Mouse (Mus musculus) cerebellum, adult 9-11 months (tissue): Measurements from ENCODE around the gene Tmprss6.

Experiments
- DNase-seq: peaks from one replicate; pipeline ENCODE4 v3.0.0; 2022

The Tmprss6 gene

DNA sequence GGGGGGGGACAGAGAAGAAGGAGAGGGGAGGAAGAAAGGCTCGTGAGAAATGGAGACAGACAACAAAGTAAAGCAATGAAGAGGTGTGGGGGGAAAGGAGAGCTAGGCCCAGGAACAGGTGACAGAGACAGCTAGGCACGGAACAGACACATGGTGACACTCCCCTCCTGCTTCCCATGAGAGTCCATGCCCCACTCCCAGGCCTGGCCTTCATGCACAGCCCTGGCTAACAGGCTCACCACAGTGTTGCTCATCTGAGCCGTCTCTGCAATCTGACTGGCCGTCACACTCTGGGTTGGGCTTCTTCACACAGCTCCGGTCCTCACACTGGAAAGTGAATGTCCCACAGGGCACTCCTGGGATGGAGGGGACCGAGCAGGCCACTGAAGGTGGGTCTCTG is 24.6 kb downstream of the Tmprss6 start:
- DNase-seq = no peak

DNA sequence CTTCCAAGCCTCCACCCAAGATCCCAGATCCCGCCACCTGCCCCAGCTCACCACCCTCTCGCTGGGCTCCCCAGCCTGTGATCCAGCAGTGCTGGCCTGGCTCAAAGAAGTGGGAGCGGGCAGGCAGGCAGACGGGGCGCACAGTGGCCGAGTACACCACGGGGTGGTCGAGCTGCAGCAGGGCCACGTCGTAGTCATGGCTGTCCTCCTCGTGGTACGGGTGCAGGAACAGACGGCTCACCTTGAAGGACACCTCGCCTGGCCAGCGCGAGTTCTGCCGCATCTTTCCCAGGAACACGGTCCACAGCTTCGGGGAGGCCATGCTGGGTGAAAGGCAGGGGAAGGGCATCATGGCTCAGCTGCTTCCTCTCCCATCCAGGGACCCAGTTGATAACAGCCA is 26.2 kb downstream of the Tmprss6 start:
- peak; percentile 28 for DNase-seq

DNA sequence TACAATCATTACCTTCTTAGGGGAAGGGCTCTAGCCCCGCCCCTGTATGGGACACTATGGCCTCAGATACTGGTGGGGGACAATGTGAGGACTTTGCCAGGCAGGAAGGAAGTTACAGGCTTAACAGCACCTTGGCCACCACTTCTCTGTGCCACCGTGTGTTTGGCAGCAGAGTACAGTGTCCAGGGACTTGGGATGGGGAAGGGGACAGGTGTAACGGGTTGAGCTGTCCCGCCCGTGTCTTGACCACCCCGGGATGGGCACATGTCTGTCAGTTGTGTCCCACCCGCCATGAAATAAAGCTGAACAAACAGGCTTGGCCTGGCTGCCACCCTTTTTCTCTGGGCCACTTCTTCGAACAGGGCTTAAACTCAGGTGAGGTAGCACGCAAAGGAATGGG is 29.5 kb downstream of the Tmprss6 start:
- DNase-seq = peak; percentile 57

DNA sequence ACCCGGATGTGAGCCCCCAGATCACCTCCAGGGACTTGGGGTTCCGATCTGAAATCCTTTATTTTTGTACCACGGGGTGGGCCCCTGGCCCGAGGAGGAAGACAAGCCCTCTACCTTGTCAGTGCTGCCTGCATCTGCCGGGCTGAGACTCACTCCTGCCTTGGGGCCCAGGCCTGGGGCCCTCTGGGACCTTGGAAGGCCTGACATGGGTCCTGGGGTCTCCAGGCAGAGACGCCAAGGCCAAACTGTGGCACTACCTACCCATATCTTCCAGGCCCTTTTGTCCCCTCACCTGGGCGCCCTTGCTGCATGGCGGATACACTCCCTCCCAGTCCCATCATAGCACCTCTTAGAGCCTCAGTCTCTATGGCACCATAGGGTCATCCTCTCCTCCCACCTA is 29.9 kb downstream of the Tmprss6 start:
- peak; percentile 56 for DNase-seq

DNA sequence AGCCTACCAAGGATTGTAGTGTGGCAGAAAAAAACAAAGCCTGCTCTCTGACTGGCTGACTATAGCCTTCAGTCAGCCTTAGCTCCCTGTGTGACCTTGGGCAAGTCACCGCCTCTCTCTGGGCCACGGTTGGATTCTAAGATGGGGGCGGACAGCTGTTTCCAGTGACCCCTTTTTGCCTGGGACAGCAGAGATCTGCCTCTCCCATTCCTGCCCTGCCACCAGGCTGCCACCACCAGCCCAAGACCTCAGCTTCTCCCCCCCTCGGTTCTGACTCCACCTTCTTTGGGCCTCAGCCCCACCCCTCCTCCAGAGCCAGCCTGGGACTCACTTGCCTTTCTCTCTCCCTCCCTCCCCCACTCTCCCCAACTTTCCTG is 30.4 kb downstream of the Tmprss6 start:
- peak; percentile 66 for DNase-seq

DNA sequence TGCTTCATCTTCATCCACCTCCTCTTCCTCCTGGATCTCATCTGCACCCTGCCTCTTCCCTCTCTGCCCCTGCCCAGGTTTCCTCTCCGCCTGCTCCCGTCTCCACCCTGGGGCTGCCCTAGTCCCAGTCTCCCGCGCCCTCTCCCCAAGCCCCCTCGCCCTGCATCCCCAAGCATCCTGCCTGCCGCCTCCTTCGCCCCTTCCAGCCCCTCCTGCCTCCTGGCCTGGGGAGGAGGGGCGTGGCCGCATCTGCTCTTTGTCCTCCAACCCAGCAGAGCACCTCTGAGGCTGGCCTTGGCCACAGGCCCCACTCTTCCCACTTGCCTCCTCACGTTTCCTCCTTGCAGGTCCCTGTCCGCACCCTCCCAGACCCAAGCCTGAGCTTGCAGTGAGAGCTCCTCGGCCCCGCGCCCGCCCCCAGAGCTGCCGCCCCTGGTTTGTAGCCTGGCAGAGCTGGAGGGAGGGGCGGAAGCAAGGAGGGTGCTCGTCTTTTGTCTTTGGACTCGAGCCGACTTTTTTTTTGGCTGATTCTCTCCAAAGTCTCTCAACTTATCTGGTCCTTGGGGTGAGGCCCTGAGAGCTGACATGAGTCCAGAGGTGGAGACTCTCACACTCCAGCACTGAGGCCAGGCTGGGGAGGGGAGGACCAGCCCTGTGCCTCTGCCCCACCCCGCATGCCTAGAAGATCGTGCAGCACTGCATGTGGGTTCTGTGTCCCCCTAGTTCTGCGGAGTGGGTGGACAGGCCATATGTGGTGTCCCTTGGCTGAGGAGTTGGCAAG is 31.0 kb downstream of the Tmprss6 start:
- DNase-seq = peak; percentile 84

DNA sequence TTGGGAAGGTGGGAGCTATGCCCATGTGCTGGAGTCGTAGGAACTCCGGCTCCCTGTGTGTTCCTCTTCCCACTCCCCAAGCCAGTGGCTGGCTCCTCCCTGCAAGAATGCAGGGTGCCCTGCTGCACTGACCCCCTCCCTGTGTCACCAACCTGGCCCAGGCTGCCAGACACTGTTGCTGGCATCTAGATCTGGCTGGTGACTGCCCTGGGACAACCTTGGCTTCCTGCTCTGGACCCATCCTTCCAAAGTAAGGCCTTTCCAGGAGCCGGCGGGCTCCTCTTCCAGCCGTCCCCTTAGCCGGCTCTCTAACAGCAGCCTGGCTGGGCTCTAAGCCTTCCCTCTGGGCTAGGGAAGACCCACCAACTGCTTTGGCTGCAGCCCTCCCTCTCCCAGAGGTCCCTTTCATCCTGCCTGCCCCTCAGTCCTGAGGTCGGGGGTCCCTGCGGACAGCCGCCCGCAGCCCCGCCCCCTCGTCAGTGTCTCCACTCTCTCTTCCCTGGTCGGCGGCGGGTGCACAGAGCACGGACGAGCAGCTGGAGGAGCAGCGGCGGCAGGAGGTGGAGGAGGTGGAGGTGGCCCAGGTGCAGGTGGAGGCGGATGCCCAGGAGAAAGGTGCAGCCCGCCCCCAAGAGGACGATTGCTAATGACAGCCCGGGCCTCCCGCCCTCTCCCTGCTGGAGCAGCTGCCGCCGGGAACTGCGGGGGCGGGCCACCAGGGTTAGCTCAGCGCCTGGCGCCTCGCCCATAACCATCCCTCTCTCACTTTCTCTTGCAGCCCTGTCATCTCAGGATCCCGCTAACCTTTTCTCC is 31.8 kb downstream of the Tmprss6 start:
- peak; percentile 97 for DNase-seq

DNA sequence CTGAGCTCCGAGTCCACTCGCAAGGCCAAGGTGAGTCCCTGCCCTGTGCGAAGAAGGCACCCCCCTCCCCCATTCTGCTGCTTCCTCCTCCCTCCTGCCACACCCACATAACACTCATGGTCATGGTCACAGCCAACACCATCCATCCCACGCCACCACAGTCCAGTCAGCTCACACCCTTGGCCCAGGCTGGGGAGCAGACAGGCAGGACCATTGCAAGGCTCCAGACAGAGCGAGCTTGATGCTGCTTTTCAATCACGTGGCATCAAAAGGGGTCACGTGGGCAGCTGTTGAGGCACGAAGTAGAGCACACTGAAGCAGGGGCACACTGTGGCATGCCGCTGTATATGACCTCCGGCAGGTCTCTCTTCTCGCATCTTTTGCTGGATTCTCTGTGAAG is 32.8 kb downstream of the Tmprss6 start:
- peak; percentile 67 for DNase-seq

DNA sequence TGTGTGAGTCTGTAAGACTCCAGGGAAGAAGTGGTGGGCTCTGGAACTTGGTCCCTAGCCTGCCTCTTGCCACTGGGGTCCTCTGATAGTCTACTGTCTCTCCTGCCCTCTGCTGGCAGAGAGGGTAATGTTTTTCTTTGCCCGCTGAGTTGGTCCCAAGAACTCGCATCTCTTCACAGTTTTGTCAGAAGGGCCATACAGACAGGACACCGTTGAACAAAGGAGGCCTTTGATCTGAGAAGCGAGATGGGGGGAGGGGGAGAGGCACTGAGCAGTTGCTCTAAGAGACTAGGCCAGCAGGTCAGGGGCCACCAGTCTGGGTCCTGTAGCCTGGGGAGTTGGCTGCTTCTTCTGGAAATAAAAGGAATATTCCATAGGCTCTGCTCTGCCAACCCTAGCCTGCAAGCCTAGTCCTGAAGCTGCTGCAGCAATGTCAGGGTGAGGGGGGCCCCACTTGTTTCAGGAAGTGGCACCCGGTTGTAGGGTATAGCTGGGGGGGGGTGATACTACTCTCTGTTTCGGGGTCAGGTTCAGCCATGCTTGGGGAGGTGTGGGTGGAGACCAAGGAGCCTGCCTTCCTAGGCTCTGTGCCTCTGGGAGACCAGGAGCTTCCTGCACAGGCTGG is 33.4 kb downstream of the Tmprss6 start:
- DNase-seq = peak; percentile 55

DNA sequence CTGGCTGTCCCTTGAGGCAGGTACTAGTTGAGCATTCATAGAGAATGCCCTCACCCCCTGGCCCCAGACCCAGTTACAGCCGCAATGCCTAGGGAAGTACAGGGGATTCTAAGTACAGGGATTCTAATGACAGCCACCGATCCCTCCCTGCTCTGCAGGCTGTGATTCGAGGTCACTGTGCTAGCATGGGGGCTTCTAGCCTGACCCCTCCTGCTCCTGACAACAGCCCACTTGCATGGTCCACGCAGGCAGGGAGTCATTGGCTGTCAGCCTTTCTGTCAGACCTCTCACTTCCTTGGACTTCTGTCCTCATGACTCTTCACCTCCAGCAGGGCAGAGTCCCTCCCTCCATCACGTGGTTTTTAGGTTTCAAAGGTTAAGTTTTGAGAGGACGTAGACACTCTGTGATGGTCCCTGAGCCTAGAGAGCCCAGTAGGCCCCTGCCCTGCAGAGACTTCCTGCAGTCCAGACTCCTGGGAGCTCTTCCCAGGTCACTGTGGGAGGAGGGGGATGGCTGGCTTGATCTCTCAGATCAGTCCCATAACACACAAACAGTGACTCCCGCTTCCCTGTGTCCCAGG is 36.8 kb downstream of the Tmprss6 start:
- DNase-seq = no peak

DNA sequence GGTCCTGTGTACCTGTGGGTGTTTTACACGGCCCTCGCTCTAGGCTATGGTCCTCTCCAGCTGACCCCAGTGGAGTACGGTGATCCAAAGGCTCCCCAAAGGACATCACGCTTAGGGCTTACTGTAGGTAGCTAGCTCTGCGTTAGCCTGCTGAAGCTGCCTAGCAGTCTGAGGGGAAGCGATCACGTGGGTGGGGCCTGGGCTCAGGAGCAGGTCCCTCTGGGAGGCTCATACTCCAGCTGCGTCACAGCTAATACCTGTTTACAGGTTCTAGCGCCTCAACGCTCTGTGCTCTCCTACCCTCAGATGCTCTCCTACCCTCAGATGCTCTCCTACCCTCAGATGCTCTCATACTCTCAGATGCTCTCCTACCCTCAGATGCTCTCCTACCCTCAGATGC is 37.6 kb downstream of the Tmprss6 start:
- no peak for DNase-seq

DNA sequence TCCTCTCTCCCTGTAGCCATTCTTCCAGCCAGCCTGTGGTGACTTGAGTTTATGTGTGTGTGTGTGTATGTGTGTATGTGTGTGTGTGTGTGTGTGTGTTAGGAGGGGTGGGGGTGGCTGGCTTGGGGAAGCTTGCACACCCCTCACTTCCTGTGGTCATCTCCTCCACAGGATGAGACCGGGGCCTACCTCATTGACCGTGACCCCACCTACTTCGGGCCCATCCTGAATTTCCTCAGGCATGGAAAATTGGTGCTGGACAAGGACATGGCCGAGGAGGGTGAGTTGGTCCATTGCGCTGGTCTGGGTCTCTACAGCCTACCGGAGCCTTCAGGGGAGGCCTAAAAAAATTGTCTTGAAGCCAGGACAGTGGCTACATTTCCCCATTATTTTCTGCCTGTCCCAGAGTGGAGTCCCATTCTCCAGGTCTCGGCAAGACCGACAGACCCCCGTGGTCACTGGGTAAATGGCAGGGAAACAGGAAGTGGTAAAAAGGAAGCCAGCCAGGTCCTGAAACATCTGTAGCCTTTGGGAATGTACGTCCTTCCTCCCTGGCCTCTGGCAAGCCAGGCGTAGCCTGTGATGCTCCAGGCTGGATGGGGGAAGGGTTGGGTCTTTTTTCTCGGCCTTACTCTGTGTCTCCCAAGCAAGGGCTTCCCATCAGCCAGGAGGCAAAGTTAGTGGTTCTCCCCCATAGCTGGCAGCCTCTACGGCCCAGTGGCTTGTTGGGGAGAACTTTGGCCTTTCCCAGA is 38.4 kb downstream of the Tmprss6 start:
- DNase-seq = peak; percentile 42

DNA sequence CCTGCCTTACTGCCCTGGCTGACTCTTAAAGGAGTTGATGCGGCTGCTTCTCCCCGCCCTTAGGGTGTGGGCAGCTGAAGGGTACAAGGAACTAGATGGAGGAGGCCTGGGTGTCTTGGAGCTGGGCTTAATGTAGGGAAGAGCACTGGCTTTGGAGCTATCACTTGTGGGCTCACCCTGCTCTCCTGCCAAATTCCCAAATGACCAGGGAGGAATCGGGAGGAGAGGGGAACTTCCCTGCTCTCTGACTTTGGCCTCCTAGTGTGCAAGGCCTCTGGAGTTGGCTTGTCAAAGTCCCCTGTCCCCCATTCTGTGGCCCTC is 39.3 kb downstream of the Tmprss6 start:
- DNase-seq = no peak

DNA sequence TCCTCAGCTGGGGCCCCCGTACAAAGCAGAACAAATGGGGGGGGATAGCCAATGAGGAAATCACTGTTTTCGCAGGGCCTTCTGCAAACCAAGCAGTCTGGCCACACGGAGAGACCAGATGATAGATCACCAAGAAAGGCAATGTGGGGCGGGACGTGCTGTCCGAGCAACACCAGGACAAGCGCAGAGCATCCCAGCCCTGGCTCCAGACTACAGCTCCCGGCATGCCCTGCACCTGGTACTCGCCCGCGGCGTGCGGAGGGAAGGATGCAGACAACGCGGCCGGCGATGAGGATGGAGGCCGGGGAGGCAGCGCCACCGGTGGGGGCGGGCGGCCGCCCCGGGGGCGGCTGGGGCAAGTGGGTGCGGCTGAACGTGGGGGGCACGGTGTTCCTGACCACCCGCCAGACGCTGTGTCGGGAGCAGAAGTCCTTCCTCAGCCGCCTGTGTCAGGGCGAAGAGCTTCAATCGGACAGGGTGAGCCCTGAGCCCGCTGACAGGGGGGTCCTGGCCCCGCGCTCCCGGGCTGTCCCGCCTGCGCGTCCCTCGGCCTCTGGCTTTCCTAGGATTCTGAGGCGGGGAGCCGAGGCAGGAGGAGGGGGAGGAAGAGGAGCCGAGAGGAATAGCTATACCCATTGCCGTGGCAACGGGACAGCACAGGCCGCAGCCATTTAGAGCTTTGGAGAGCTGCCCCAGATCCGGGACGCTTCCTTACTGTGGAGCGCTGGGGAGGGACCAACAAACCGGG is 39.9 kb downstream of the Tmprss6 start, which contains the start of gene Kctd17:
Gene Kctd17 (plus strand): TSS at position 174 of the 748 bp plus-strand sequence.
- peak; percentile 85 for DNase-seq

DNA sequence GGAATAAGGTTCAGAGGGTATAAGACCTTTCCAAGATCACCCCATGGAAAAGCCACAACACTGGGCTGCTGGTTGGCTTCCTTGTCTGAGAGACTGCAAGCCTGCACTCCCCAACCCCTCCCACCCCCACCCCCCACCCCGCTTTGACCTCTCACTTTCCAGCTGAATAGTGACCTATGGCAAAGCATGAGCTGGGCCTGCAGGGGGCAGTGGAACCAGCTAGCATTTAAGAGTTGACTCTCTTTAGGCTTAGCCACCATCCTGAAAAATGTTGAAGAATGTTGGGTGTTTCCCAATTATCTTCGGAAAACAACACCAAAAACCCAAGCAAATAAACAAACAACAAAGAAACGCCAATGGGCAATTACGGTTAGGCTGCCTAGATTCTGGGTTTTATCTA is 43.2 kb downstream of the Tmprss6 start:
- DNase-seq = no peak

DNA sequence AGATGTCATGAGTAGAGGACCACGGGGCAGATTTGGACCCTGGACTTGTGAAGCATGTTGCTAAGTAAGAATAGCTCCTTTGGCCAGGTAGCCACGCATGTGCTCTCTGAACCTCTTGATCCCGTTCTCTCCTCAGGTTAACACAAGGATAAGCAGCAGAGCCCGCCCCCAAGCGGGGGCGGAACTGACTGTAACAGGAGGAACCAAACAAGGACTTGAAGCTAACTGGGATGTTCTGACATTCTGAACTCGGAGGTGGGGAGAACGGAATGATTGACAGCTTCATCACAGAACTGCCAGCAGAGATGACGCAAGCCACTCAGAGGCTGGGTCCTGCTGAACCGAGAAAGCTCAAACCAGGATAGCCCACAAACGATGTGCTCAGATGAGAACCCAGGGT is 43.9 kb downstream of the Tmprss6 start:
- peak; percentile 18 for DNase-seq

DNA sequence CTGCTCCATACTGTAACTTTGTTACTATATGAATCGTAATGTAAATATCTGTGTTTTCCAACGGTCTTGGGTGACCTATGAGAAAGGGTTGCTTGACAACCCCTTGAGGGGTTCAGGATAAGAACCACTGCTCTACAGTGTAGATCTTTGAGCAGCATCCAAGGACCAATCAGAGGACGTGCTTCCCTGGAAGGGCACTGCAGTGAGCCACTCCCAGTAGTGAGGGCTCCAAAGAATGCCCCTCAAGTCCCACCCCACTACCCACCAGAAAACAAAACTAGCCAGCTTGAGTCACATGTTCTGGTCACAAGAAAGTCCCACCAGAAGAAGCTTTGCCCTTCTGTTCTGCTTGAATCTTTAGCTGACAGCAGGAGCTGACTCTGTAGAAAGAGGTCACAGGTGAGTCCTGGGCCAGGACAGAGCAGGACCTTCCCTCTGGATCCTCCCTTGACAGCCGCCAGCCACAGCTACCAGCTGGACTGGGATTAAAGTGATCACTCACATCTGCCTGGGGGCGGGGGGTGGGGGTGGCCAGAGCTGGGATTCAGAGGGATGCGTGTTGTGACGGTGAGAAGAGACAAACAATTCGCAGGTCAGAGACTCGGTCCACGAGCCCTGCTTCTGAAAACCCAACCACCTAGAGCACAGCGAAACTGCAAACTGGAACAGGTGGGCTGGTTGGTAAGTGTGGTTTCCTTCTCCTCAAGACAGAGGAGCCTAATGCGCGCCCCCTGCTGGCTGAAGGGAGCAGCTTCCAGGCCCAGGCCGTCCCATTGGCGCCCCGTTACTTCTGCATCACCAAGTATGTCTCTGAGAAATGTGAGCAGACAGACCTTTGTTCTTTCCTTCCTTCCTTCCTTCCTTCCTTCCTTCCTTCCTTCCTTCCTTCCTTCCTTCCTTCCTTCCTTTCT is 46.1 kb downstream of the Tmprss6 start:
- peak; percentile 76 for DNase-seq

DNA sequence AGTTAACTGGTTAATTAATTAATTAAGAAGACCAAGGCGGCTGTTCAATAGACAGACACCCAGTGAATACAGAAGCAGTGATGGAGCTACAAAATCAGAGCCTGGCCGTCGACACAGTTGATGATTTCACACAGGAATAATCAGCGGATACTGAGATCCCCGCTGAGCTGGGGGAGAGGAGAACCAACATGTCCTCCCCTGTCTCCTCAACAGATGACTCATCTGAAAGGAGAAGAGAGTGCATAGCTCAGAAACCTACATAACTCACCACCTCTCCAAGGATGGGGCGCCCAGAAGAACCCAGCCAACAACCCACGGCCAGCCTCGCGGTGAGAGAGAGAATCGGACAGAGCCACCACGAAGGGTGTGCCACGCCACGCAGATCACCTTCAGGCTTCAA is 48.0 kb downstream of the Tmprss6 start:
- no peak for DNase-seq

DNA sequence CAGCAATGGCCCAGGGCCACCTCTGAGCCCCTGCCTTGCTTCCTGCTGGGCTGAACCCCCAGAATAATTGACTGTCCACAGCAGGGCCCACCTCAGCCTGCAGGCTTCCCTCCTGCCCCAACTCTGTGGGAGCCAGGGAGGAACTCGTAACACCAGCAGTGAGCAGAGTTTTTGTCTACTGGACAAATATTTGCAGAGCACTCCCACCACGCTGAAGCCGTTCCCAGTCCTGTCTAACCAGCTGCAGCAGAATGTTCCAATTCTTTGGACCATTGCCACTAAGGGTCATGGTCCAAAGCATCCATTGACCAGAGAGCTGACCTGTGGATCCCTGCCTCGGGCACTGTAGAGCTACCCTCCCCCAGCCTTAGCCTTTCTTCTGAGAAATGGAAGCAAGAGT is 51.5 kb downstream of the Tmprss6 start:
- no peak for DNase-seq

DNA sequence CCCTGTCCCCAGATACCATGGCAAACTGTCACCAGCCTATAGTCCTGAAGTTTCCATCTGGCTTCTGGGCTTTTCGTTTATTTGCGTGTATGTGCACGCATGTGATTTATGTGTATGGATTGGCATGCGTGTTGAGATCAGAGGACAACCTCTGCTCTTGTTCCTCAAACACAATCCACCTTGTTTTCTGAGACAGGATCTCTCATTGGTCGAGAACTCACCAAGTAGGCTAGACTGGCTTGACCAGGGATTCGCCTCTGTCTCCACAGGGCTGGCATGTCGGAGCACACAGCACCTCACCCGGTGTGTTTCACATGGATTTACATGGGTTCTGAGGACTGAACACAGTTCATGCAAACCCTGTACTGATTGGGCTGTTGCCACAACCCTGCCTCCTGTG is 54.3 kb downstream of the Tmprss6 start:
- no peak for DNase-seq

DNA sequence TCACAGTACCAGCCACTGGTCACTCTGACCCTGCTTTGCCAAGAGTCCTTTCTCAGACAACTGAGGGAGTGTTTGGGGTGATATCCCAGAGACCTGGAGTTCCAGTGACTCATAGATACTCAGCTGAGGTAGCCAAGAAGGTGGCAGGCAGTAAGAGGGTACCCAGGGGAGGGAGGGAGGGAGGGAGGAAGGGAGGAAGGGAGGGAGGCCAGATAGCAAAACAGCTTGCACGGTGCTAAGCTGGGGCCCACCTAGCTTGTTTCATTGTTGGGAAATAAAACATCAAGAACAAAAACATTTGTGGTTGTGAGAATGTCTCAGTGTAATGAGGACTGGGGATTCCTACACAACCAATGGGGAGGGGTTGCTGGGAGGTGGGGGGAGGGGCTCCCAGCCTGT is 54.7 kb downstream of the Tmprss6 start:
- no peak for DNase-seq
